Mouse (Mus musculus) adrenal gland, adult 18-20 months (tissue): ENCODE measurements around the gene Abr. TPM values are rescaled to one million over a fixed set of nuclear protein-coding genes. Genes with fewer than 3 reads are reported as not detected.

ENCODE experiments used
- DNase-seq, 2 experiments: peaks; one replicate each; pipeline ENCODE4 v3.0.0; 2021 to 2022; ENCODE audit warnings: low spot score in 2 of 2
- total RNA-seq, 2 experiments: library from RNA; stranded (reverse); gene quantifications; 1 replicate in 1 of 2; 2 replicates in 1 of 2; pipeline ENCODE4 v1.2.3; 2021

Gene Abr
- total RNA-seq, 2 experiments from 2014 or later = 55.4 to 56.2 TPM

DNA sequence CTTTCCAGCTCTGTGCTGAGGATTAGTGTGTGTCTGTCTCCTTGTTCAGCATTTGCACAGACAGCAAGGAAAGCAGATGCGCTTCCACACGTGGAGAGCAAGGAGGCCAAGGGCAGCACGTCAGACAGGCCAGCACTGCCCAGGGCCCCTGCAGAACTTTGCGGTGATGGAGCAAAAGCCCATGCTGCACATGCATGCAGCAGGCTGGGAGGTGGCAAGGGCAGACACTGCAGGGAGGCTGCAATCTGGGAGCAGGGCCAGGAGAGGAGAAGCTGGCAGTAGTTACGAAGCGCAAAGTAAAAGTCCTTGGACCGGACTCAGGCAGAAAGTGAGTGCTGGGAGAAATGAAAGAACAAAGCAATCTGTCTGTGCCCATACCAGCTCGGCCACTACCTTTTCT is 203.7 kb downstream of the Abr start:
- DNase-seq = peak; percentile 36 to 46

DNA sequence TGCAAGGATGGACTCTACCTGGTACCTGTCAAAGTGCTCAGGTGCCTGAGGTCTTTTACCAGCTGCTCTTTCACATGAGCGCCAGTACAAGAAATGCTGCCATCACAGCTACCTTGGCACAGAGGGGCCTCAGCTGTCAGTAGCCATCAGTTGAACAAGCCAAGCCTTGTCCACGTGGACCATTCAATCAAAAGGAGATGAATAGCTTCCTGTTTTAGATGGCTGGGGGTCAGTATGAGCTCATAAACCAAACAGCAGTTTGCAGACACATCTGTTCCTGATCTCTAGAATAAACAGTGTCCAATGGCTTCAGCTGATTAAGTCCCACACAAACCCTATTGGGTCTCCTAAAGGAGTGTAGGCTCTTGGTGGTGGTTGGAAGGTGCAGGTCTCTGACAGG is 206.1 kb downstream of the Abr start:
- DNase-seq = no peak

DNA sequence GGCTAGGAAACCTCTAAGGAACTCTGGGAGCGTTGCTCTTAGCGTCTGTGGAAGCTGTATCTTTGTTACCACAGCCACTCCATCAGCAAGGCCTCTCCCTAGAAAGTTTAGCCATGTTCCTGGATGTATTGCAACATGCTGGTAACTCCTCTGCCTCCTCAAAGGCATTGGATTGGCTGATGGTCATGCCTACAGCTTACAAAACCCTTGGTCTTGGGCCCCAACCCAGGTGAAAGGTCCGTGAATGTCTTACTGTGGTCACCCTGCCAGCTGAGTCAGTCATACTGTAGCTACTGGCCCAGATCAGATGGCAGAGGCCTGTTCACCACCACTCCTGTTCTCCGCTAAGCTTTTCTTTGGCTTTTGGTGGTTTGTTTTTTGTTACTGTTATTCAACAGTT is 207.1 kb downstream of the Abr start:
- no peak for DNase-seq

DNA sequence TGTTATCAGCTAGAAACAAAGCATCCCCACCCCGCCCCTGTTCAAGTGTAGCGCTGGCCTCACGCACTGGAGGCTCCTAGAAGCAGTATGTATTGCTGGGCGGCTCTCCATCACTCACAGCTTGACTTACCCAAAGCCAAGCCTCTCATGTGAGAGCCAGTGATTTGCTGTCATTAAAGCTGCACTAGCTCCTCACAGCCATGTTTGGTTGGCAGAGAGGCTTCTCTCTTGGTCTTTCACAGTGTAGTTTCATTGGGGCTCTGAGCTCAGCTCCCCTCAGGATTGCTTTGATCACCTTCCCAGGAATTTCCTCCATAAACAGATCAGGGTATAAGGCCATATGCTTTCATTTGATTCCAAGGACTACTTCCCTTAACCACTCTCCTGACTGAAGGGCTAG is 208.9 kb downstream of the Abr start:
- no peak for DNase-seq

DNA sequence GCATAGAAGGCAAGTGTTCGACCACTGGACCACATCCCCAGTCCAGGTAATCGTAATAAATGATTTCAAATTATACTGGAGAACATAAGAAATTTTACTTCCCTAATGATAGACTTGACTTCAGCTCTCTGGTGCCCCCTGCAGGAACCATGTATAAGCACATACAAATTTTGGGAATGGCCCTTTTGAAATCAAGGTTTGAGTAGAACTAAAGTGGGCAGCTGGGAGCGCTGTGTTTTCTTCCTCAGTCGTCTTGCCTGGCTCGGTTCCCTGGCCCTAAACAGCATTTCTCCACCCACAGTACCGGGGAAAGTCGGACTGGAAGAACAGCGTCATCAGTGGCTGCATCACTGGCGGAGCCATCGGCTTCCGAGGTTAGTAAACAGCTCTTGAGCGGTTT is 211.3 kb downstream of the Abr start:
- DNase-seq = peak; percentile 45 to 65

DNA sequence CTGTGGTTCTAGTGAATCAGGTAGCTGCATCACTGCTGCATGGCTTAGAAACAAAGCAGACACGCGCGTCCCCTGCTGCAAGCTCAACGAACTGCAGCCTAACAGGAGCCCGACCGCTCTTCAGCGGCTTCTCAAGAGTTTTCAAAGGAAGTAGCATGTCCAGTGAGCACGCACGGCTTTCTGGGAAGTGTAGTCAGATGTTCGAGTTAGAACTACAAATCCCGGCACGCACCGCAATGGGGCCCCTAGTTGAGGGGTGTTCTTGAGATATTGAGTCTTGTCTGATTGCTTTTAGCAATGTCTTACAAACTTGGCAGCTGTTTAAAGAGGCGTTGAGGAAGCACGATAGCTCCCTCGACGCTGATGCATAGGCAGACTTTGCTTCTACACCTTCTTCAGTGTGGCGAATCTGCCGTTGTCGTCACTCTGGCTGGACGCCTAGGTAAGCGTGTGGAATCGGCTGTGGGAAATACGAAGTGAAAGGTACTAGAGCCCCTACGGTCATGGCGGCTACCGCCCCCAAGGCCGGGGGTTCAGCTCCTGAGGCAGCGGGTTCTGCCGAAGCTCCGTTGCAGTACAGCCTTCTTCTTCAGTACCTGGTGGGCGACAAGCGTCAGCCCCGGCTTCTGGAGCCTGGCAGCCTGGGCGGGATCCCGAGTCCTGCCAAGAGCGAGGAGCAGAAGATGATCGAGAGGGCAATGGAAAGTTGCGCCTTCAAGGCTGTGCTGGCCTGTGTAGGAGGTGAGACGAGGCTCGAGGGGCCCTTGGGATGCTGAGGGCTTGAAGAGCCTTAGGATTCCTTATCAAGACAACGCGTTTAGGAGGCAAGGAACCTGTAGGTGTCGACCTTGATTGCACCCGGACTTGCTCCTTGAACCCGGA is 215.2 kb downstream of the Abr start, which contains the start of gene Timm22:
Gene Timm22, plus strand, starts transcription at position 251 of the 882 bp plus-strand sequence.
- peak; percentile 93 to 98 for DNase-seq

DNA sequence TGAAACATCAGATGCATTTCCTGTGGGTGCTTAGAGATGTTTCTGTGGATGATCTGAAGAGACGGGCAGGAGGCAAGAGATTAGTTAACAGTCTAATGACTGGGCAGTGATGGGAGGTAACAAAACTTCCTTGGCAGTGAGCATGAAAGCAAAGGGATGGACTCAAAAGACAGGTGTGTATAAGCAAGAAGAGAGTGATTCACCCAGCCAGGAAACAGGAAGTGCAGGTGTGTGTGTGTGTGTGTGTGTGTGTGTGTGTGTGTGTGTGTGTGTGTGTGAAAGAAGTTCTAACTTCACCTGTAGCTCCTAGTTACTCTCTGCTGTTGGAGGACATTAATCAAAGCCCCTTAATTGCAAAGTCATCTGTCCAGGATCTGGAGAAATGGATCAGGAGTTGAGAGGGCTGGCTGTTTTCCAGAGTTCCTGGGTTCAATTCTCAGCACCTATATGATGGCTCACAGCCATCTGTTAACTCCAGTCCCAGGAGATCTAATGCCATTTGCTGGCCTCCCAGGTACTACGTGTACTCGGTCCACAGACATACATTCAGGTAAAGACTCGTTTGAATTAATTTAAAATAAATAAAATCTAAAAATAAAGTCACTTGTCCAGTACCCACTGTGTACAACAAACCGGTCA is 216.4 kb downstream of the Abr start:
- no peak for DNase-seq

DNA sequence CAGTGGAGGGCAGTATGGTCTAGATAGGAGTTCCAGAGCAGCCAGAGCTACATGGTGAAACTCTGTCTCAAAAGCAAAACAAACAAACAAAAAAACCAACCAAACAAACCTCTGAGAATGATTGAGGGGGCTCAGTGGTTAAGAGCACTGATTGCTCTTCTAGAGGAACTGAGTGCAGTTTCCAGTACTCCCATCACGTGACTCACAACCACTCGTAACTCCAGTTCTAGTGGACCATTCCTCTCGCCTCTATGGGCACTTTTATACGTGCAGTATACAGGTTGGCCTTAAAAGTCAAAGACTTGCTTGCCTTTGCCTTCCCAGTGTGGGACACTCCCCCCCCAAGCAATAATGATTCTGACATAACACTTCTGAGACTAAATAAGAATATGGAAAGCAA is 217.0 kb downstream of the Abr start:
- no peak for DNase-seq

DNA sequence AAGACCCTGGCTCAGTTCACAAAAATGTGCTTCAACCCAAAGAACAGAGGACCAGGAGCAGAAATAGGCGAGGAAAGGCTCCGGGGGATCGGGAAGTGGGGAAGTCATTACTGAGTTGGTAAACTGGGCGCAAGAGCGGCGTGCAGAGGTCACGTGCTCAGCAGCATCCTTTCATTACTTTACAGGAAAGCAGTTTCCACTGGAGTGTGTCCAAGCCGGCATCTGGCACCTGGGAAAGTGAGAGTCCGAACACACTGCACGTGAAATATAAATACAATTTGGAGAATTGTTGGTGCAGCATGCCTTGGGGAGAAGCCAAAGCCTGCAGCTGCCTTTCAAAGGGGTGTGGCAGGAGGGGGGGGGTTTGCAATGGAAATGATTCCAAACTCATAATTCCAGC is 220.7 kb downstream of the Abr start:
- no peak for DNase-seq

DNA sequence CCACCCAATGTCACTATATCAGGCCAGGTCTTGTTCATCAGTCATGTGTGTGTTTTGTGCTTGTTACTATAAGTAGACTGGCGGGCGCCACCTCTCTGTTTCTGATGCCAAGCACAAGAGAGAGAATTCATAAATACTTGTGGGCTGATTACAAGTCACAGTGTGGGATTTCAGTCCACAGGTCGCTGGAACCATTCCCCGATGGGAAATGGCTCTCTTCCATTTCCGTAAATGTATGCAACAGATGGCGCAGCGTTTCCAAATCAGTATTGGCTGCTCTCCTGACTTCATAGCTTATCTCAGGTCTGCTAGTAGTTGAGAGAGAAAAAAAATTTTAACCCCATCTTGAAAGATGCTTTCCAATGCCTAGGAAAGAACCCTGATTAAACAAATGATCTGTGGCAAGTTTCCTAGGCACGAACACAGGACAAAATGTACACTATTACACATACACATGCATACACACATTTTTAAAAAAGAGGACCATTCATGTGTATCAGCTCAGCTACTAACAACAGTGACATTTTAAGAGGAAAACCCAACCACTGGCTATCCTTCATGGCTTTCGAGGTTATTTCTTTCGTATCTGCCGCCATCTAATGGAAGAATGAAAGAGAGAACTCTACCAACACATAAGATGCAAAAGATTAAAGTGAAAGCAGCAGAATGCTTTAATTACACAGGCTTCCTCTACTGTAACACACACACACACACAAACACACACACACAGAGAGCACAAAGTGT is 222.4 kb downstream of the Abr start:
- peak in 1 of 2 experiments; percentile 37 for DNase-seq

DNA sequence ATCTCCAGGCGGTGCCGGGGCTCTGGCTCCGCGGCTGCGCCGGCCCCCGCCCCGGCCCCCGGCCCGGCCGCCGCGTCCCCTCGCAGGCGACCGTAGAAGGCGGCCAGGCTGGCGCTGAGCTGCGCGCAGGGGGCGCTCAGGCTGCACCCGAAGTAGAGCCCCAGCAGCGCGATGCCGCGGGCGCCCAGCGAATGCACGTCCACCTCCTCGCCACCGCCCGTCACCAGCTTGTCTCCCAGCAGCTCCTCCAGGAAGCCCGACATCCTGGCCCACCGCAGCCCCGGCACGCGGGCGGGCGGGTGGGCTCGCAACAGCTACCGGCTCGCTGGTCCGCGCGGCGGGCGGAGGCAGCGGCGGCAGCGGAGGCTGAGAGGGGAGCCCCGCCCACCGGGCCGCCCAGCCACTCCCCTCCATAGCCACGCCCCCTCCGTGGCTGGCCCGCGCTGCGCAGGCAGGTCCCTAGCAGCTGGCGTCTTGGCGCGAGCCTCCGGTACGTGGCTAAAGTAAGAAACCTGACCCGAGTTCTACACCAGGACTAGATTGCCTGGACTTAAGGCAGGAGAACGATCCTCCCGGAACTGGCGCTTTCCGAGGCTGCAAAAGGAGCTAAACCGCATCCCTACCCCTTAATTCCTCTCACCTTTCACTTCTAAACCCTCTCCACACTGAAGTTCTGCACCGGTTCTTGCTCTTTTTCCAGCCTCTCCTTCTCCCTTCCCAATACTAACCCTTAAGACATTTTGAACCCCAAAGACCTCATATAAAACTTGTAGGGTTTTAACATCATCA is 223.1 kb downstream of the Abr start, which contains the start of gene Nxn:
Gene Nxn, minus strand, starts transcription at position 343 of the 789 bp plus-strand sequence.
- peak; percentile 96 to 97 for DNase-seq

DNA sequence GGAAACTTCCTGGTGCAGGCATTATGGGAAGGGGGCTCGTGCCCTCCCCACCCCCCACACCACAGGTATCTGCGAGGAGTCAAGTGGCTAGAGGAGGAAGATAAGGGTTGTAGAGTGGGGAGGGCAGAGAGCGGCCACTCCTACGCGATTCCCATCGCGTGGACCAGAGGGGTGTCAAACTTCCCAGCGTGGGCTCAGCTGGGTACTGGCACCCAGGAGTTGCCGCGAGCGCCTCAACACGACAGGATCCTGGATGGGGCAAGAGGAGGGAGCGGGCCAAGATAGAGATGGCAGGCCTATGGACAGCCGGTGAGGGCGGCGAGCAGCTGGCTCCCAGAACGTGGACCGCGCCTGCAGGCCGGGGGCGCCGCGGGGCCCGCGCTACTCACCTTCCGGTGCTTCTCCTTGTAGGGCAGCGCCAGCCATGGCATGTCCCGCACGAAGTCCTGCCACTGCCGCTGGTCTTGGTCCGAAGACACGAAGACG is 223.8 kb downstream of the Abr start:
- DNase-seq = peak; percentile 32 to 55

DNA sequence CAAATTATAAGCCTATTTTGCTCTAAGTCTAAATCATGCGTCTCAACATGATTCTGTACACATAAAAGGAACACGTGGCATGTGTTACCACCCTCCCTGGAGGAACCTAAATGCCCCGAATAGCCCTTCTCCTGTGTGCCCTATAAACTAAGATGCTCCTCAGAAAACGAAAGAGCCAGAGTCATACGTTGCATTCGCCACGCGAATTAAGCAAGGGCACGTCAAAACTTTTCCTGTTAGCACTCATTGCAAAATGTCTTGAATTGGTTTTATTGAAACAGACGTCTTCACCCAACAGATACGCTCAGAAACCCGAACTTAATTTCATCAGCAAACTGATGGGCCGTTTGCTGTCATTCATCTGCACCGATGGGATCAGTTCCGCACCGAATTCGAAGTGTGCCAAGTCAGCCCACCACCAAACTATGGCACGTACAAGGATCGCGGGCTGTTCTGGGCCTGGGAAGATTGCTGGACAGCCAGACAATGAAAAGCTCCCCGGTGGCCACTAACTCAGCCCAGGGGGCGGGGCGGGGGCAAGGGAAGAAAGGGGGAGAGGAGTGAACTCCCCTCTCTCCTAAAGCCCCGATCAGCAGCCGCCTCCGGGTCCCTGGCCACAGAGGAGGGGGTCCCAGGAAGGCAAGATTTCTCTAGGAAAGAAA is 224.3 kb downstream of the Abr start:
- DNase-seq = peak in 1 of 2 experiments; percentile 52

DNA sequence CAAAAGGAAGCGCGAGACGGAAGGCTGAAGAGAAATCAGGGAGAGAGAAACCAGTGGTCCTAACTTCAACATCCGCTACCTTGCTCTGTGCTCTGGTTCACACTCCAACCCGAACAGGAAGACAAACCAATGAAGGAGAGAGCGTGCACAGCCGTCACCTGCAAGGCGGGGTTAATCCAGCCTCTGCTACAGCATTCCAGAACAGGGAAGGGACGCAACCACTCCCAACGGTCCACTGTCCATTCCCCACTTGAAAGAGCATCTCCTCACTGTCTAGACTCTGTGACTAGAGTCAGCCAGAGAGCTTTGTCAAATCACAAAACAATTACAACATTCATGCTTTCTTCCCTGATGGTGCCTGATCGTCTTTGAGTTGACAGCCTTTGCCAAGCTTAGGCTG is 229.1 kb downstream of the Abr start:
- no peak for DNase-seq

DNA sequence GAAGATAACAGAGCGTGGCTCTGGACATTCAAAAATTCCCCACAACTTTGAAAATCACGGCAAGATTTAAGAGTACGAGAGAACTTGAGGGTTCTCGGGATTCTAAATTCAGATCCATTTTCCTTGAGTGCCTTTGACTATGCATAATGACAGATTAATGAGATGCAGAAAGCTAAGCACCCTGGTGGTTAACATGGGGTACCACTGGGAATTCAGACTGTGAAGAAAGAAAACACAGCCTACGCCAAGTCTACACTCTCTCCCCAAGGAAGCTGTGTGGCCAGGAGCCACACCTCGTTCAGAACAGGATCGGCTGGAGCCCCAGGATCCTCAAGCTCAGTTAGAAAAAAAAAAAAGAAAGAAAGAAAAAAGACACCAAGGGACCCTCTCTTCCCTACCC is 229.6 kb downstream of the Abr start:
- no peak for DNase-seq

DNA sequence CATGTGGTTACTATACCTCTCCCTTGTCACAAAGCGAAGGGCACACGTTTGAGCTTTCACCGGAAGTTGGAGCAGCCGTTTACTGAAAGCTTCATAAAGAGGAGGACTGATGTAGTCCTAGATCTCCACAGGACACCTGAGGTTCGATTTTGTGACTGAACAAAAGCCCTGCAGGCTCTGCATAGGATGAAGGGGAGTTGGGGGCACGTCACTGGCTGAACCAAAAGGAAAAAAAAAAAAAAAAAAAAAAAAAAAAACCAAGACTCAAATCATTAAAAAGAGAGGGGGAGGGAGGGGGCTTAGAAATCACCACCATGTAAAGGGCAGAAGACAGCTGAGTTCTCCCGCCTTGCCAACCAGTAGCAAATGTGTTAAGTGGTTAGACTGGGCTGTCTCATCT is 233.4 kb downstream of the Abr start:
- no peak for DNase-seq

DNA sequence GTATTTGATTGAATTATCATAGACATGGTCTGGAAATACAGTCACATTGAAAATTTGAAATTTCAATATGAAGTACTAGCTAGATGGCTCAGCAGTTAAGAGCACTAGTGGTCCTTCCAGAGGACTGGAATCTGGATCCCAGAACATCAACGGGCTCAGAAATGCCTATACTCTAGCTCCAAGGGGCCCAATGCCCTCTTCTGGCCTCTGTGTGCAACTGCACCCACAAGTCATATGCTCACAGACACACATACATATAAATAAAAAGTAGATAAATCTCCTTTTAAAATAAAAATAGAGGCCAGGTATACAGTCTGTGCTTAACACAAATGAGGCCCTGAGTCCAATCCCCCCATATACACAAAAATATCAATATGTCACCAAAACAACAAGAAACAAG is 235.0 kb downstream of the Abr start:
- DNase-seq = no peak

DNA sequence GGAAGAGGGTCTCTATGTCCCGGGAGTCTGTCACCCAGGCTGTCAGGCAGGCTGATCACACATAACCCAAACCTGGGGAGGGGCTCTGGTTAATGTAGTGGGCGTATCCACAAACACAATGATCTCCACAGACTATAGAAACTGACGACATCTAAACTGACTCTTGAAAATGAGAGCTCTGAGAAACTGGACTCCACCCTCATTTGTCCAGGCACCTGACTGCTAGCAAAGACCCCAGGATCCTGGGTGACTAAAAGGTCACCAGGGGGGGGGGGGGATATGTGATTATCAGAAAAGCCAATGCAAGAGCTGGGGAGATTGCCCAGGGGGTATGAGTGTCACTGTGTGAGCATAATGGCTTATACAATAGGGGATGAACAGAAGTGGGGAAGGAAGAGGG is 236.4 kb downstream of the Abr start:
- DNase-seq = no peak

DNA sequence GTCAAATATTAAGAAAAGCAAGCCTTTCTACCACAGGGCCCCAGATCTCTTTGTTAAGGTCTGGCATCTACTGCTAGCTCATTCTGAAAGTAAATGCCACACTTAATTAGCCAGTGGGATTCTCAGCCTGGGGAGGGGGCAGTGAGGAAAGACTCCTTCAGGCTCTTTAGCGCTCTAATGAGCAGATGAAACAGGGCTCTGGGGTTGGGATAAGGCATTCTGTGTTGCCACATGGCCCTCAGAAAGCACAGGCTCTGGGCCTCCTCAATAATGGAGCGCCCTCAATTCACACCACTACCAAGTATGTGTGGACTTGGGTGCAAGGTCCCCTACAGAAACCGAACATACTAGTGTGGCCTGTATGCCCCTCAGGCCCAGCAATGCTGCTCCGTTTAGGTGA is 237.1 kb downstream of the Abr start:
- DNase-seq = no peak

DNA sequence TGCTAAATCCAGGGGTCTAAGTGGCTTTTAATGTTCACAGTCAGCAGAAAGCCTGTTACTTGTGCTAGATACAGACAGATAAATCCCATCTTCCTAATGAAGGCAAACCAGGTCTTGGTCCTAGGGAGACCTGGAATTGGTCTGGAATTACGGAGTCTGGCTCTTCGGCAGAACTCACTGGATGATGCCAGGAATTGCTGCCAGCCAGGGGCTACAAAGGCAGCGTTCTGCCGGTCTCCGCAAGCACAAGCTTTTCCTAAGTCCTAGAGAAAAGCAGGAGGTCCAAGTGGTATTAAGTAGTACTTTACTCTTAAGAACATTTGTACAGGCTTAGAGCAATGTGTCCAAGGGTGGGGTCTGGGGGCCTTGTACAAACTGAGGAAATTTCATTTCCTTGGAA is 237.8 kb downstream of the Abr start:
- DNase-seq = no peak
